Mouse (Mus musculus) heart, adult 8-10 months (tissue): ENCODE measurements at regions not wholly inside any gene's neighbourhood (a gene's known extent, or its start where the extent isn't known, plus 50 kb on each side); places are given as distances from the start of the nearest gene placed in this dataset.

Experiments used
- DNase-seq: peaks from one replicate; pipeline ENCODE4 v3.0.0; 2022; ENCODE audit warnings: low spot score

- DNase-seq = peak; percentile 91
Observed at GRCm38 (mm10) chr12:9091951-9092350, 62.2 kb downstream of the Ttc32 start.

GRCm38 (mm10) chr12:9095061-9095460, 65.3 kb downstream of the Ttc32 start:
- DNase-seq = no peak

GRCm38 (mm10) chr12:9106416-9106815, 76.6 kb downstream of the Ttc32 start:
- peak; percentile 44 for DNase-seq

- DNase-seq = no peak
Observed at GRCm38 (mm10) chr12:9109806-9110205, 80.0 kb downstream of the Ttc32 start.

GRCm38 (mm10) chr12:9112161-9112674, 82.4 kb downstream of the Ttc32 start:
- DNase-seq = no peak

GRCm38 (mm10) chr12:9113652-9114051, 83.9 kb downstream of the Ttc32 start:
- DNase-seq = peak; percentile 83

- DNase-seq = peak; percentile 61
Observed at GRCm38 (mm10) chr12:9114061-9114460, 84.3 kb downstream of the Ttc32 start.

- no peak for DNase-seq
Observed at GRCm38 (mm10) chr12:9118576-9118975, 88.8 kb downstream of the Ttc32 start.

- DNase-seq = no peak
Observed at GRCm38 (mm10) chr12:9127931-9128550, 98.2 kb downstream of the Ttc32 start.

- peak; percentile 75 for DNase-seq
Observed at GRCm38 (mm10) chr12:9128581-9129275, 98.9 kb downstream of the Ttc32 start.

- no peak for DNase-seq
Observed at GRCm38 (mm10) chr12:9132621-9133020, 102.8 kb downstream of the Ttc32 start.

- DNase-seq = no peak
Observed at GRCm38 (mm10) chr12:9133890-9134870, 104.4 kb downstream of the Ttc32 start.

- no peak for DNase-seq
Observed at GRCm38 (mm10) chr12:9151001-9151400, 121.2 kb downstream of the Ttc32 start.

- DNase-seq = no peak
Observed at GRCm38 (mm10) chr12:9151426-9151825, 121.6 kb downstream of the Ttc32 start.

GRCm38 (mm10) chr12:9154491-9154890, 124.7 kb downstream of the Ttc32 start:
- DNase-seq = no peak

GRCm38 (mm10) chr12:9156794-9157193, 127.0 kb downstream of the Ttc32 start:
- no peak for DNase-seq

- no peak for DNase-seq
Observed at GRCm38 (mm10) chr12:9158751-9159150, 129.0 kb downstream of the Ttc32 start.

- peak; percentile 9 for DNase-seq
Observed at GRCm38 (mm10) chr12:9165367-9165940, 135.7 kb downstream of the Ttc32 start.

GRCm38 (mm10) chr12:9166218-9166908, 136.6 kb downstream of the Ttc32 start:
- peak; percentile 31 for DNase-seq

GRCm38 (mm10) chr12:9169008-9169407, 139.2 kb downstream of the Ttc32 start:
- no peak for DNase-seq

GRCm38 (mm10) chr12:9173680-9174079, 143.9 kb downstream of the Ttc32 start:
- DNase-seq = no peak
